Comparison of ENCODE assay signal across 19 mouse cellular contexts in the genomic region with DNA sequence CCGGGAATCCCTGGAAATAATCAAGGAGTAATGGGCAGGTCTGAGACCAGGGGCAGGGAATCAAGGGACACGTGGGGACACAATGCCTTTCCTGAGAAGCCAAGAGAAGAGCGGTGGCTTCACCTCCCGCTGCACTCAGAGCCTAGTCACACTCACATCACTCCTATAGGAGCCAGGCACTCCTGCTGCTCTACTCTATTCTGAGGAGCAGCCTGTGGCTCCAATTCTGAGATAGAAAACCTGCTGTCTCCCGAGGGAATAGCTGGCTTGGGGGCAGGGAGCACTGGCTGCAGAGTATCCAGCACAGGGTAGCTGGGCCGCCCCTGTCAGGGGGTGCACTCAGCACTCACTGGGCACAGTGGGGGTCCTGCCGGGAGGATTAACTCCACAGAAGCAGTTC. TPM values are rescaled to one million over a fixed set of nuclear protein-coding genes. Genes with fewer than 3 reads are reported as not detected.
DNase-seq lines count a peak whose midpoint lies in the region; ATAC-seq and TF ChIP-seq lines count a peak whose summit lies in the region.
"Had no signal": no experiment of that assay in that cellular context is flagged by ENCODE, and none has a peak within 500 bp of the region (broad histone marks: within the 10 kb centered on the region; RNA-seq: fewer than 3 reads in every experiment).

No protein-coding gene starts in this region.

- H3K9me3 ChIP-seq in hindbrain, embryonic 10.5 days = no peaks in the 10 kb centered on the region
- no peaks in the 10 kb centered on the region for H3K9me3 ChIP-seq in hindbrain, postnatal 0 days (ENCODE audit: low read length)

- H3K27me3 ChIP-seq in hindbrain, embryonic 10.5 days (ENCODE audit: insufficient read depth, poor library complexity, severe bottlenecking) = no peaks in the 10 kb centered on the region
- H3K27me3 ChIP-seq in hindbrain, postnatal 0 days (ENCODE audit: insufficient read depth, low read length) = no peaks in the 10 kb centered on the region
- H3K27me3 ChIP-seq: Patski had no signal

- TF ChIP-seq CTCF in hindbrain, postnatal 0 days (IDR thresholded peaks at IDR 0.05; ENCODE audit: low read depth) = no peak

- peak; percentile 27 for DNase-seq in cerebellum, adult 9-11 months
- no peak for DNase-seq in cerebellum, postnatal 4 days (ENCODE audit: low spot score in 2 of 2)
- DNase-seq in hindbrain, embryonic 10.5 days (ENCODE audit: low spot score) = no peak
- no peak for DNase-seq in hindbrain, postnatal 0 days (ENCODE audit: low spot score)
- DNase-seq in right cerebral cortex, postnatal 14 days = peak; percentile 26
- no peak for DNase-seq in right cerebral cortex, adult 18-20 months
- no peak for DNase-seq in spleen, adult 18-20 months
- DNase-seq: B cell, adult 2 months; gastrocnemius, adult 2 months; heart, adult 18-20 months; heart, postnatal 10 days; kidney, adult 9 months; kidney, postnatal 4 days; layer of hippocampus, postnatal 36 days; lung, postnatal 10 days; thymus, postnatal 4 days had no signal

- H3K4me1 ChIP-seq in hindbrain, embryonic 10.5 days (replicated peaks) = peaks cover 99% of the 10 kb centered on the region
- H3K4me1 ChIP-seq in hindbrain, postnatal 0 days (ENCODE audit: insufficient read depth, low read length) = peaks cover 21% of the 10 kb centered on the region

- no peak overlapping the region for H3K4me2 ChIP-seq in hindbrain, postnatal 0 days (ENCODE audit: low read depth, low read length)

- ATAC-seq in hindbrain, postnatal 0 days = no peak
- ATAC-seq: inflammation-experienced regulatory T-cells, adult 6 months; Patski had no signal

- H3K36me3 ChIP-seq in hindbrain, embryonic 10.5 days = peaks cover 77% of the 10 kb centered on the region
- peaks cover 6% of the 10 kb centered on the region; the same call in 1 of the 2 replicates for H3K36me3 ChIP-seq in hindbrain, postnatal 0 days (ENCODE audit: insufficient read depth, low read length)

- H3K4me3 ChIP-seq in hindbrain, embryonic 10.5 days = peak overlapping the region; percentile 20; the same call in 1 of the 2 replicates
- H3K4me3 ChIP-seq in hindbrain, postnatal 0 days (ENCODE audit: low read length) = no peak overlapping the region
- H3K4me3 ChIP-seq: gastrocnemius, adult 2 months had no signal

- H3K27ac ChIP-seq in hindbrain, embryonic 10.5 days = peak overlapping the region; percentile 13; the same call in 1 of the 2 replicates
- no peak overlapping the region for H3K27ac ChIP-seq in hindbrain, postnatal 0 days
- H3K27ac ChIP-seq: gastrocnemius, adult 2 months; liver, embryonic 14.5 days had no signal

- 40% methylated on average over 7 of the region's 7 CpGs for WGBS in hindbrain, embryonic 10.5 days
- 31% methylated on average over 7 of the region's 7 CpGs for WGBS in hindbrain, postnatal 0 days

- H3K9ac ChIP-seq in hindbrain, postnatal 0 days (replicated peaks; ENCODE audit: low read length) = no peak overlapping the region
- H3K9ac ChIP-seq: liver, embryonic 14.5 days had no signal

RNA-seq across cellular contexts. Expression of gene Plxna1, which starts 6.8 kb away (rescaled TPM):
- polyA plus RNA-seq in hindbrain, embryonic 10.5 days (2016; fragmentation: Nextera tagmentation; extraction: Ambion mirVana) = 29.1 and 35.5 TPM in 2 replicates
- total RNA-seq in hindbrain, postnatal 0 days (2014; rRNA removed) = 135 and 145 TPM in 2 replicates
- polyA plus RNA-seq in hindbrain, postnatal 0 days (2015; fragmentation: Nextera tagmentation; extraction: Ambion mirVana) = 25.3 and 30.6 TPM in 2 replicates

Comparison
In these comparisons a context has a peak if more than half of its experiments do, and no peak if none do; other contexts are left out.
1. DNase-seq: peak in cerebellum, adult 9-11 months (single experiment) and right cerebral cortex, postnatal 14 days (single experiment); none in cerebellum, postnatal 4 days (0 of 2), hindbrain, embryonic 10.5 days (single experiment), hindbrain, postnatal 0 days (single experiment), right cerebral cortex, adult 18-20 months (single experiment) and spleen, adult 18-20 months (0 of 2).